Mouse (Mus musculus) hindbrain, embryonic 14.5 days (tissue): Measurements from ENCODE around the gene Slc25a1. TPM values are rescaled to one million over a fixed set of nuclear protein-coding genes. Genes with fewer than 3 reads are reported as not detected.

ENCODE experiments used
- ATAC-seq: fragments of 200-750 bp; cut with Nextera tagmentation; 2 replicates; pipeline ENCODE4 v1.8.0; 2017; ENCODE audit warnings: moderate number of reproducible peaks, mild to moderate bottlenecking, moderate TSS enrichment, moderate library complexity; ENCODE audit not compliant: low FRiP score
- DNase-seq: peaks from one replicate; pipeline ENCODE4 v3.0.0-alpha.2; 2015; ENCODE audit warnings: low spot score
- H3K27ac ChIP-seq: fragments of 300-500 bp; sonication (generic); 2 replicates; pipeline ENCODE4 v1.5.1; 2014; ENCODE audit warnings: mild to moderate bottlenecking, moderate library complexity
- H3K27me3 ChIP-seq: fragments of 300-500 bp; sonication (generic); 2 replicates; pipeline ENCODE4 v1.6.1; 2014; ENCODE audit warnings: mild to moderate bottlenecking, low read length, mixed read lengths; ENCODE audit not compliant: control insufficient read depth, insufficient read depth
- H3K36me3 ChIP-seq: fragments of 300-500 bp; sonication (generic); replicated peaks from 2 replicates; pipeline ENCODE4 v1.6.1; 2014; ENCODE audit not compliant: control insufficient read depth, insufficient read depth
- H3K4me1 ChIP-seq: fragments of 300-500 bp; sonication (generic); replicated peaks from 2 replicates; pipeline ENCODE4 v1.6.1; 2014; ENCODE audit warnings: antibody characterized with exemption, low read length, mixed read lengths; ENCODE audit not compliant: control insufficient read depth, insufficient read depth
- H3K4me2 ChIP-seq: fragments of 300-500 bp; sonication (generic); replicated peaks from 2 replicates; pipeline ENCODE4 v1.6.1; 2014; ENCODE audit warnings: mild to moderate bottlenecking, moderate library complexity
- H3K4me3 ChIP-seq: fragments of 300-500 bp; sonication (generic); replicated peaks from 2 replicates; pipeline ENCODE4 v1.5.1; 2014; ENCODE audit warnings: mild to moderate bottlenecking, low read length
- H3K9ac ChIP-seq: fragments of 300-500 bp; sonication (generic); 2 replicates; pipeline ENCODE4 v1.6.1; 2014
- H3K9me3 ChIP-seq: fragments of 300-500 bp; sonication (generic); 2 replicates; pipeline ENCODE4 v1.6.1; 2016; ENCODE audit warnings: low read length; ENCODE audit not compliant: control insufficient read depth
- WGBS: fragments of 180-500 bp; shearing (Covaris S2); extraction: QIAGEN DNeasy Blood & Tissue Kit; methylation state at CpG from one replicate; pipeline ENCODE4 v1.1.7; 2014; 5-methylcytosine and 5-hydroxymethylcytosine counted together
- polyA plus RNA-seq: library from polyadenylated mRNA; unstranded; fragments of >200 nt; fragmentation: Nextera tagmentation; extraction: Ambion mirVana; gene quantifications from 2 replicates; pipeline ENCODE4 v1.2.1, GENCODE M21; 2014

The Slc25a1 gene
- polyA plus RNA-seq, 1 experiment from 2014 or later = 175 TPM

- under 1% methylated on average over 9 of the region's 9 CpGs for WGBS
- DNase-seq = peak; percentile 77
- Histone ChIP-seq H3K27ac (peak overlapping the region; percentile 82), H3K36me3 (peaks cover 20% of the 10 kb centered on the region), H3K4me2 (peak overlapping the region; percentile 85), H3K9me3 (no peaks in the 10 kb centered on the region), H3K27me3 (no peaks in the 10 kb centered on the region), H3K9ac (peak overlapping the region; percentile 92), H3K4me3 (peak overlapping the region; percentile 54), H3K4me1 (peaks cover 13% of the 10 kb centered on the region)
- ATAC-seq = peak; percentile 49
Measured at GRCm38 (mm10) chr16:17928627-17929104, 647 bp upstream of the Slc25a1 start.

GRCm38 (mm10) chr16:17927351-17928082 lies 502 bp downstream of the Slc25a1 start:
- peaks cover 18% of the 10 kb centered on the region for H3K4me1 ChIP-seq
- peak overlapping the region; percentile 85 for H3K4me2 ChIP-seq
- no peaks in the 10 kb centered on the region for H3K27me3 ChIP-seq
- WGBS = under 1% methylated on average over 69 of the region's 72 CpGs
- H3K9ac ChIP-seq = peak overlapping the region; percentile 92
- DNase-seq (no peak), ATAC-seq (peak; percentile 31)
- no peaks in the 10 kb centered on the region for H3K9me3 ChIP-seq
- peak overlapping the region; percentile 82 for H3K27ac ChIP-seq
- H3K36me3 ChIP-seq = peaks cover 20% of the 10 kb centered on the region
- peak overlapping the region; percentile 54 for H3K4me3 ChIP-seq

GRCm38 (mm10) chr16:17922163-17922538 lies 5.9 kb downstream of the Slc25a1 start:
- ATAC-seq = peak; percentile 7; the same call in 1 of the 2 replicates
- H3K4me2 ChIP-seq = peak overlapping the region; percentile 72
- WGBS = 1% methylated on average over 14 of the region's 14 CpGs

GRCm38 (mm10) chr16:17921325-17922162 lies 6.5 kb downstream of the Slc25a1 start:
- DNase-seq = peak; percentile 100
- H3K9ac ChIP-seq = peak overlapping the region; percentile 98
- peak overlapping the region; percentile 93 for H3K27ac ChIP-seq
- H3K9me3 ChIP-seq = no peaks in the 10 kb centered on the region
- H3K36me3 ChIP-seq = peaks cover 20% of the 10 kb centered on the region
- 2% methylated on average over 46 of the region's 47 CpGs for whole genome bisulfite sequencing
- peak overlapping the region; percentile 88 for H3K4me3 ChIP-seq
- ATAC-seq = peak; percentile 94
- H3K4me2 ChIP-seq = peak overlapping the region; percentile 72
- peaks cover 19% of the 10 kb centered on the region for H3K4me1 ChIP-seq
- peaks cover 29% of the 10 kb centered on the region for H3K27me3 ChIP-seq

More at GRCm38 (mm10) chr16:17922163-17922538, 5.9 kb downstream of the Slc25a1 start:
- H3K4me1 ChIP-seq = peaks cover 25% of the 10 kb centered on the region
- H3K4me3 ChIP-seq = peak overlapping the region; percentile 88
- H3K36me3 ChIP-seq = peaks cover 20% of the 10 kb centered on the region
- H3K9ac ChIP-seq = peak overlapping the region; percentile 98
- DNase-seq = peak; percentile 44
- H3K27me3 ChIP-seq = peaks cover 23% of the 10 kb centered on the region
- peak overlapping the region; percentile 93 for H3K27ac ChIP-seq
- H3K9me3 ChIP-seq = no peaks in the 10 kb centered on the region

- Histone ChIP-seq H3K9me3 (no peaks in the 10 kb centered on the region), H3K4me1 (peaks cover 16% of the 10 kb centered on the region), H3K27me3 (peaks cover 39% of the 10 kb centered on the region), H3K9ac (peak overlapping the region; percentile 98), H3K4me2 (peak overlapping the region; percentile 72; the same call in 1 of the 2 replicates), H3K36me3 (peaks cover 11% of the 10 kb centered on the region), H3K4me3 (0 out of 2 replicates have a peak overlapping the region, but pooled peaks have one; percentile 88), H3K27ac (no peak overlapping the region)
- ATAC-seq = no peak
- no peak for DNase-seq
- WGBS = 9% methylated on average over 20 of the region's 20 CpGs
Measured at GRCm38 (mm10) chr16:17920586-17920985, 7.4 kb downstream of the Slc25a1 start.

- under 1% methylated on average over 105 of the region's 106 CpGs for WGBS
- DNase-seq (no peak), ATAC-seq (no peak)
- Histone ChIP-seq H3K4me1 (peaks cover 10% of the 10 kb centered on the region), H3K27me3 (peaks cover 71% of the 10 kb centered on the region), H3K9ac (0 out of 2 replicates have a peak within 1 kb of the TSS, but pooled peaks have one; percentile 18), H3K4me2 (peak within 1 kb of the TSS; percentile 50), H3K36me3 (no peaks in the 10 kb centered on the region), H3K27ac (no peak within 1 kb of the TSS), H3K4me3 (peak within 1 kb of the TSS; percentile 29), H3K9me3 (no peaks in the 10 kb centered on the region)
Measured at GRCm38 (mm10) chr16:17914307-17915249, 13.4 kb downstream of the Slc25a1 start, which contains the start of gene Gsc2. Gene Gsc2, minus strand, starts transcription at chr16:17915059.

- Histone ChIP-seq H3K36me3 (peaks cover 33% of the 10 kb centered on the region), H3K9ac (peak within 1 kb of the TSS; percentile 80), H3K27me3 (peaks cover 46% of the 10 kb centered on the region), H3K9me3 (no peaks in the 10 kb centered on the region), H3K4me2 (peak within 1 kb of the TSS; percentile 94), H3K4me1 (peaks cover 10% of the 10 kb centered on the region), H3K4me3 (peak within 1 kb of the TSS; percentile 73), H3K27ac (peak within 1 kb of the TSS; percentile 79)
- DNase-seq (peak; percentile 97), ATAC-seq (peak; percentile 94)
- under 1% methylated on average over 35 of the region's 35 CpGs for WGBS
Measured at GRCm38 (mm10) chr16:17911052-17911595, 16.9 kb downstream of the Slc25a1 start, which contains the start of gene Ess2. Gene Ess2, minus strand, starts transcription at chr16:17911348.

- Histone ChIP-seq H3K9ac (no peak within 1 kb of the TSS), H3K36me3 (peaks cover 50% of the 10 kb centered on the region), H3K4me1 (no peaks in the 10 kb centered on the region), H3K4me2 (no peak within 1 kb of the TSS), H3K27me3 (no peaks in the 10 kb centered on the region), H3K27ac (no peak within 1 kb of the TSS), H3K4me3 (no peak within 1 kb of the TSS), H3K9me3 (no peaks in the 10 kb centered on the region)
- DNase-seq = no peak
- WGBS = 86% methylated on average over 14 of the region's 14 CpGs
- ATAC-seq = no peak
Measured at GRCm38 (mm10) chr16:17898462-17898861, 29.6 kb downstream of the Slc25a1 start, which contains the start of the genes Dgcr2 and Tssk2. Gene Dgcr2, minus strand, starts transcription at chr16:17898562. Gene Tssk2, plus strand, starts transcription at chr16:17898637.
